In the genomic region with DNA sequence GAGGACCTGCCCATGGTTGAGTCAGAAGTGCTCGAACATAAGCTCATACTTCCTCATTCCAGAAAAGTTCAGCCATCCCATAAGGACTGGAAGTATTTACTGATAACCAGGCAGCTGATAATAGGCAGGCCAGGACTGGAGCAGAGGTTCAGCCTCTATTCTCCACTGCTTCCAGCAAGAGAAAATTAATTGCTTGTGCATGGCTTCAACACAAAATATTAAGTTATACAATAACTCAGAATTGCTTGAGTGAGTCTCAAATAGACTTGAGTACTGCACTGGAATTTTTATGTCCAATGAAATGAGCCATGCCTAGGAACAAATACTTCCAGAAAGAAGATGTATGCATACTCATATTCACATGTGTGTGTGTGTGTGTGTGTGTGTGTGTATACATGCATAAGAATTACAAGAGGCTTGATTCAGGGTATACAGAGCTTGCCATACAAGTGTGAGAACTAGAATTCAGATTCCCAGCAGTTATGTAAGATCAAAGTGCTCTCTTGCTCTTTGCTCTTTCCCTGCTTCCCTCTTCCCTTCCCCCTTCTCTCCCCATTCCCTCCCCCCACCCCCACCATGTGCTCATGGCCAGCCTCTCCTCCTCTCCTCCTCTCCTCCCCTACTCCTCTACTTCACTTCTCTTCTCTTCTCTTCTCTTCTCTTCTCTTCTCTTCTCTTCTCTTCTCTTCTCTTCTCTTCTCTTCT, we compare ENCODE assay signal across 22 mouse cellular contexts. TPM values are rescaled to one million over a fixed set of nuclear protein-coding genes. Genes with fewer than 3 reads are reported as not detected.
DNase-seq lines count a peak whose midpoint lies in the region; ATAC-seq and TF ChIP-seq lines count a peak whose summit lies in the region.
"Had no signal": no experiment of that assay in that cellular context is flagged by ENCODE, and none has a peak within 500 bp of the region (broad histone marks: within the 10 kb centered on the region; RNA-seq: fewer than 3 reads in every experiment).

No protein-coding gene starts in this region.

- H3K36me3 ChIP-seq in heart, embryonic 13.5 days, result no peaks in the 10 kb centered on the region
- H3K36me3 ChIP-seq in lung, embryonic 14.5 days (ENCODE audit: insufficient read depth), result no peaks in the 10 kb centered on the region
- H3K36me3 ChIP-seq in kidney, embryonic 14.5 days (ENCODE audit: control insufficient read depth, insufficient read depth, low read length), result no peaks in the 10 kb centered on the region
- no peaks in the 10 kb centered on the region for H3K36me3 ChIP-seq in stomach, postnatal 0 days (ENCODE audit: control insufficient read depth, insufficient read depth, low read length)
- H3K36me3 ChIP-seq: G1E; hindbrain, embryonic 12.5 days; limb, embryonic 10.5 days; midbrain, embryonic 10.5 days had no signal

- TF ChIP-seq EP300 in stomach, postnatal 0 days (optimal IDR thresholded peaks at IDR 0.05), result no peak

- ATAC-seq in heart, embryonic 13.5 days (ENCODE audit: extremely low read depth, insufficient number of reproducible peaks, low FRiP score, low TSS enrichment), result peak; percentile 46; the same call in 1 of the 2 replicates
- peak; percentile 68 for ATAC-seq in lung, embryonic 14.5 days (ENCODE audit: insufficient read depth)
- ATAC-seq in kidney, embryonic 14.5 days (ENCODE audit: low FRiP score, low TSS enrichment), result peak; percentile 75
- peak; percentile 99 for ATAC-seq in stomach, postnatal 0 days (ENCODE audit: low FRiP score, low TSS enrichment)
- ATAC-seq: forebrain, postnatal 0 days had no signal

- no peak for DNase-seq in heart, adult 8-10 months (ENCODE audit: low spot score)
- peak; percentile 10 for DNase-seq in lung, embryonic 14.5 days
- DNase-seq in lung, postnatal 14 days, result no peak
- DNase-seq in stomach, postnatal 0 days (ENCODE audit: low spot score), result peak; percentile 34
- DNase-seq in ovary, postnatal 14 days (ENCODE audit: low spot score), result no peak
- DNase-seq: adrenal gland, postnatal 14 days; cerebellum, postnatal 10 days; forebrain, postnatal 0 days; gastrocnemius, postnatal 14 days; layer of hippocampus, postnatal 36 days; right cerebral cortex, postnatal 14 days; thymus, postnatal 25 days had no signal

- 7% methylated on average over 1 of the region's 1 CpGs for WGBS in heart, embryonic 13.5 days
- 36% methylated on average over 1 of the region's 1 CpGs for WGBS in lung, embryonic 14.5 days
- WGBS in kidney, embryonic 14.5 days, result 86% methylated on average over 1 of the region's 1 CpGs
- WGBS in stomach, postnatal 0 days, result 40% methylated on average over 1 of the region's 1 CpGs

- no peak overlapping the region for H3K4me3 ChIP-seq in heart, embryonic 13.5 days
- no peak overlapping the region for H3K4me3 ChIP-seq in lung, embryonic 14.5 days (ENCODE audit: low read depth, low read length)
- no peak overlapping the region for H3K4me3 ChIP-seq in kidney, embryonic 14.5 days (ENCODE audit: low read length)
- H3K4me3 ChIP-seq in stomach, postnatal 0 days (ENCODE audit: low read depth, low read length), result no peak overlapping the region
- H3K4me3 ChIP-seq: erythroblast, embryonic 14.5 days; hindbrain, embryonic 12.5 days; limb, embryonic 10.5 days; midbrain, embryonic 10.5 days had no signal

- H3K9ac ChIP-seq in heart, embryonic 13.5 days, result no peak overlapping the region
- no peak overlapping the region for H3K9ac ChIP-seq in lung, embryonic 14.5 days
- no peak overlapping the region for H3K9ac ChIP-seq in kidney, embryonic 14.5 days (ENCODE audit: low read depth, low read length)
- no peak overlapping the region for H3K9ac ChIP-seq in stomach, postnatal 0 days (ENCODE audit: low read length)
- H3K9ac ChIP-seq: forebrain, postnatal 0 days; hindbrain, embryonic 12.5 days had no signal

- TF ChIP-seq CTCF in lung, embryonic 14.5 days (IDR thresholded peaks at IDR 0.05; ENCODE audit: low read depth), result no peak
- no peak for TF ChIP-seq CTCF in stomach, postnatal 0 days (IDR thresholded peaks at IDR 0.05; ENCODE audit: low read depth)

- peak overlapping the region; percentile 73 for H3K27ac ChIP-seq in heart, embryonic 13.5 days (replicated peaks)
- no peak overlapping the region for H3K27ac ChIP-seq in lung, embryonic 14.5 days (ENCODE audit: low read depth)
- no peak overlapping the region for H3K27ac ChIP-seq in kidney, embryonic 14.5 days (ENCODE audit: low read depth, low read length)
- peak overlapping the region; percentile 69 for H3K27ac ChIP-seq in stomach, postnatal 0 days (replicated peaks)
- H3K27ac ChIP-seq: hindbrain, embryonic 12.5 days; limb, embryonic 10.5 days; midbrain, embryonic 10.5 days had no signal

- peak overlapping the region; percentile 22; the same call in 1 of the 2 replicates for H3K4me2 ChIP-seq in heart, embryonic 13.5 days
- no peak overlapping the region for H3K4me2 ChIP-seq in lung, embryonic 14.5 days
- H3K4me2 ChIP-seq in kidney, embryonic 14.5 days (replicated peaks; ENCODE audit: low read depth, low read length), result no peak overlapping the region
- no peak overlapping the region for H3K4me2 ChIP-seq in stomach, postnatal 0 days (replicated peaks; ENCODE audit: low read depth)
- H3K4me2 ChIP-seq: hindbrain, embryonic 12.5 days had no signal

- no peaks in the 10 kb centered on the region for H3K27me3 ChIP-seq in heart, embryonic 13.5 days (replicated peaks)
- H3K27me3 ChIP-seq in lung, embryonic 14.5 days (ENCODE audit: insufficient read depth, low read length), result no peaks in the 10 kb centered on the region
- no peaks in the 10 kb centered on the region for H3K27me3 ChIP-seq in kidney, embryonic 14.5 days (ENCODE audit: control insufficient read depth, insufficient read depth, low read length)
- no peaks in the 10 kb centered on the region for H3K27me3 ChIP-seq in stomach, postnatal 0 days (ENCODE audit: control insufficient read depth, insufficient read depth, low read length)
- H3K27me3 ChIP-seq: hindbrain, embryonic 12.5 days had no signal

- no peaks in the 10 kb centered on the region for H3K9me3 ChIP-seq in heart, embryonic 13.5 days
- H3K9me3 ChIP-seq in lung, embryonic 14.5 days (ENCODE audit: low read depth, low read length), result no peaks in the 10 kb centered on the region
- no peaks in the 10 kb centered on the region for H3K9me3 ChIP-seq in kidney, embryonic 14.5 days (ENCODE audit: control insufficient read depth, low read length)
- H3K9me3 ChIP-seq in stomach, postnatal 0 days (ENCODE audit: control insufficient read depth, low read length), result no peaks in the 10 kb centered on the region
- H3K9me3 ChIP-seq: G1E; hindbrain, embryonic 12.5 days; limb, embryonic 10.5 days; midbrain, embryonic 10.5 days had no signal

- H3K4me1 ChIP-seq in heart, embryonic 13.5 days, result peaks cover 29% of the 10 kb centered on the region
- H3K4me1 ChIP-seq in lung, embryonic 14.5 days (ENCODE audit: insufficient read depth), result 0 out of 2 replicates have a peak, but pooled peaks cover 6% of the 10 kb centered on the region
- peaks cover 3% of the 10 kb centered on the region; the same call in 1 of the 2 replicates for H3K4me1 ChIP-seq in kidney, embryonic 14.5 days (ENCODE audit: control insufficient read depth, insufficient read depth, low read length)
- no peaks in the 10 kb centered on the region for H3K4me1 ChIP-seq in stomach, postnatal 0 days (replicated peaks; ENCODE audit: control insufficient read depth, insufficient read depth)
- H3K4me1 ChIP-seq: hindbrain, embryonic 12.5 days; limb, embryonic 10.5 days; midbrain, embryonic 10.5 days had no signal

RNA-seq across cellular contexts. Expression of gene Asb15, which starts 18.9 kb away (rescaled TPM):
- 0.14 and 0.16 TPM in 2 replicates for polyA plus RNA-seq in heart, embryonic 13.5 days (2015; fragmentation: Nextera tagmentation; extraction: Ambion mirVana)
- 10 to 100 TPM; 54.3 to 71.9 (median 65.6) TPM for total RNA-seq in heart, adult 8-10 months (2022)
- polyA plus RNA-seq in lung, embryonic 14.5 days (2014; fragmentation: Nextera tagmentation; extraction: Ambion mirVana), result 0.13 TPM in 1 of 2 replicates, not detected in the other
- 0.17 and 0.23 TPM in 2 replicates for polyA plus RNA-seq in kidney, embryonic 14.5 days (2014; fragmentation: Nextera tagmentation; extraction: Ambion mirVana)
- polyA plus RNA-seq in stomach, postnatal 0 days (2015; fragmentation: Nextera tagmentation; extraction: Ambion mirVana), result 0.04 and 0.06 TPM in 2 replicates
- total RNA-seq: adrenal gland, postnatal 14 days; forebrain, postnatal 0 days; layer of hippocampus, postnatal 36 days; neutrophil, adult 5-6 weeks had no signal
- polyA plus RNA-seq: C2C12; erythroblast, embryonic 14.5 days; forebrain, postnatal 0 days; G1E; hindbrain, embryonic 12.5 days; large intestine, adult 2 months; limb, embryonic 10.5 days; midbrain, embryonic 10.5 days had no signal

RNA-seq across cellular contexts. Expression of gene Ndufa5, which starts 19.1 kb away (rescaled TPM):
- 619 and 704 TPM in 2 replicates for polyA plus RNA-seq in heart, embryonic 13.5 days (2015; fragmentation: Nextera tagmentation; extraction: Ambion mirVana)
- total RNA-seq in heart, adult 8-10 months (2022), result 1,000 to 10,000 TPM; 1,425 to 1,947 (median 1,659) TPM
- polyA plus RNA-seq in lung, embryonic 14.5 days (2014; fragmentation: Nextera tagmentation; extraction: Ambion mirVana), result 300 and 324 TPM in 2 replicates
- polyA plus RNA-seq in kidney, embryonic 14.5 days (2014; fragmentation: Nextera tagmentation; extraction: Ambion mirVana), result 337 and 510 TPM in 2 replicates
- 414 and 442 TPM in 2 replicates for polyA plus RNA-seq in stomach, postnatal 0 days (2015; fragmentation: Nextera tagmentation; extraction: Ambion mirVana)

RNA-seq across cellular contexts. Expression of gene Iqub, which starts 32.0 kb away (rescaled TPM):
- polyA plus RNA-seq in heart, embryonic 13.5 days (2015; fragmentation: Nextera tagmentation; extraction: Ambion mirVana), result 0.27 and 0.31 TPM in 2 replicates
- total RNA-seq in heart, adult 8-10 months (2022), result under 1 TPM; 0.37 to 0.81 (median 0.57) TPM
- polyA plus RNA-seq in lung, embryonic 14.5 days (2014; fragmentation: Nextera tagmentation; extraction: Ambion mirVana), result 0.09 and 0.15 TPM in 2 replicates
- polyA plus RNA-seq in kidney, embryonic 14.5 days (2014; fragmentation: Nextera tagmentation; extraction: Ambion mirVana), result 0.07 TPM in 1 of 2 replicates, not detected in the other
- polyA plus RNA-seq in stomach, postnatal 0 days (2015; fragmentation: Nextera tagmentation; extraction: Ambion mirVana), result not detected in 2 replicates
- total RNA-seq: neutrophil, adult 5-6 weeks had no signal
- polyA plus RNA-seq: C2C12; erythroblast, embryonic 14.5 days; G1E; limb, embryonic 10.5 days had no signal

RNA-seq across cellular contexts. Expression of gene Lmod2, which starts 50.7 kb away (rescaled TPM):
- 42.8 and 46.8 TPM in 2 replicates for polyA plus RNA-seq in heart, embryonic 13.5 days (2015; fragmentation: Nextera tagmentation; extraction: Ambion mirVana)
- 100 to 1,000 TPM; 758 to 914 (median 862) TPM for total RNA-seq in heart, adult 8-10 months (2022)
- polyA plus RNA-seq in lung, embryonic 14.5 days (2014; fragmentation: Nextera tagmentation; extraction: Ambion mirVana), result 0.09 and 0.61 TPM in 2 replicates
- polyA plus RNA-seq in kidney, embryonic 14.5 days (2014; fragmentation: Nextera tagmentation; extraction: Ambion mirVana), result not detected in 2 replicates
- 0.10 TPM in 1 of 2 replicates, not detected in the other for polyA plus RNA-seq in stomach, postnatal 0 days (2015; fragmentation: Nextera tagmentation; extraction: Ambion mirVana)
- total RNA-seq: adrenal gland, postnatal 14 days; forebrain, postnatal 0 days; layer of hippocampus, postnatal 36 days; neutrophil, adult 5-6 weeks had no signal
- polyA plus RNA-seq: erythroblast, embryonic 14.5 days; forebrain, postnatal 0 days; G1E; hindbrain, embryonic 12.5 days; large intestine, adult 2 months had no signal

Comparison
In these comparisons a context has a peak if more than half of its experiments do, and no peak if none do; other contexts are left out.
1. DNase-seq: peak in lung, embryonic 14.5 days (single experiment) and stomach, postnatal 0 days (single experiment); none in heart, adult 8-10 months (single experiment), lung, postnatal 14 days (single experiment) and ovary, postnatal 14 days (single experiment).
2. ATAC-seq: peak in every context shown above with its lines; median percentile 99 in stomach, postnatal 0 days; 75 in kidney, embryonic 14.5 days; 68 in lung, embryonic 14.5 days; 46 in heart, embryonic 13.5 days.
3. H3K27ac ChIP-seq: peak in heart, embryonic 13.5 days (single experiment) and stomach, postnatal 0 days (single experiment); none in lung, embryonic 14.5 days (single experiment) and kidney, embryonic 14.5 days (single experiment).